Mouse (Mus musculus): ENCODE results near the gene Lgr4. TPM values are rescaled to one million over a fixed set of nuclear protein-coding genes. Genes with fewer than 3 reads are reported as not detected.

Gene Lgr4
- polyA plus RNA-seq, 2 experiments: 3.0 to 3.9 TPM

GRCm38 (mm10) chr2:110017087-110017486 is 99.6 kb downstream of the Lgr4 start:
- 35% methylated on average over 7 of the region's 7 CpGs for WGBS (ENCODE audit: insufficient replicate concordance)
- Histone ChIP-seq H3K4me3 (ENCODE audit: insufficient read depth in 1 of 2, low read depth in 2 of 2, low read length in 2 of 2) (peak overlapping the region; percentile 81 to 94), H3K9ac (replicated peaks) (peak overlapping the region; percentile 90), H3K27me3 (ENCODE audit: control insufficient read depth, insufficient read depth, low read length) (no peaks in the 10 kb centered on the region), H3K36me3 (replicated peaks; ENCODE audit: control insufficient read depth, insufficient read depth, low read depth) (peaks cover 8% of the 10 kb centered on the region), H3K4me1 (replicated peaks; ENCODE audit: control insufficient read depth in 2 of 2, insufficient read depth in 2 of 2, low read length in 1 of 2) (peaks cover 6 to 10% of the 10 kb centered on the region in 2 experiments), H3K9me3 (ENCODE audit: control insufficient read depth, low read length) (no peaks in the 10 kb centered on the region), H3K27ac (no peak overlapping the region), H3K4me2 (ENCODE audit: low read depth) (peak overlapping the region; percentile 86)
- TF ChIP-seq CTCF (IDR thresholded peaks at IDR 0.05; ENCODE audit: low read depth) (no peak), EP300 (IDR thresholded peaks at IDR 0.05; ENCODE audit: low read depth) (no peak)
- DNase-seq (ENCODE audit: low read depth in 3 of 3, low spot score in 3 of 3) (no peak), ATAC-seq (ENCODE audit: insufficient read depth) (no peak)

- 0 out of 2 replicates have a peak, but pooled peaks have one; percentile 15 for TF ChIP-seq CTCF (IDR thresholded peaks at IDR 0.05; ENCODE audit: low read depth)
- TF ChIP-seq EP300 (IDR thresholded peaks at IDR 0.05; ENCODE audit: low read depth): no peak
- DNase-seq (ENCODE audit: low read depth in 3 of 3, low spot score in 3 of 3) (peak; percentile 88 to 89 (median 89)), ATAC-seq (ENCODE audit: insufficient read depth) (peak; percentile 98)
- Histone ChIP-seq H3K27me3 (ENCODE audit: control insufficient read depth, insufficient read depth, low read length) (no peaks in the 10 kb centered on the region), H3K4me3 (ENCODE audit: insufficient read depth in 1 of 2, low read depth in 2 of 2, low read length in 2 of 2) (peak within 1 kb of the TSS; percentile 81 to 94), H3K4me2 (ENCODE audit: low read depth) (peak within 1 kb of the TSS; percentile 86), H3K9me3 (ENCODE audit: control insufficient read depth, low read length) (no peaks in the 10 kb centered on the region), H3K36me3 (replicated peaks; ENCODE audit: control insufficient read depth, insufficient read depth, low read depth) (peaks cover 12% of the 10 kb centered on the region), H3K4me1 (replicated peaks; ENCODE audit: control insufficient read depth in 2 of 2, insufficient read depth in 2 of 2, low read length in 1 of 2) (peaks cover 6 to 10% of the 10 kb centered on the region in 2 experiments), H3K9ac (replicated peaks) (peak within 1 kb of the TSS; percentile 90), H3K27ac (peak within 1 kb of the TSS; percentile 62)
- WGBS (ENCODE audit: insufficient replicate concordance): under 1% methylated on average over 55 of the region's 55 CpGs
Measured at GRCm38 (mm10) chr2:110017616-110018505, 100.4 kb downstream of the Lgr4 start, which contains the start of gene Ccdc34. Gene Ccdc34 (plus strand): TSS chr2:110017817.

- Histone ChIP-seq H3K9ac (replicated peaks) (peak overlapping the region; percentile 90; the same call in 1 of the 2 replicates), H3K27ac (no peak overlapping the region), H3K4me2 (ENCODE audit: low read depth) (peak overlapping the region; percentile 86), H3K4me3 (ENCODE audit: insufficient read depth in 1 of 2, low read depth in 2 of 2, low read length in 2 of 2) (peak overlapping the region in 1 of 2 experiments; percentile 81; a peak in 2 of 4 replicates), H3K36me3 (replicated peaks; ENCODE audit: control insufficient read depth, insufficient read depth, low read depth) (peaks cover 15% of the 10 kb centered on the region), H3K9me3 (ENCODE audit: control insufficient read depth, low read length) (no peaks in the 10 kb centered on the region), H3K27me3 (ENCODE audit: control insufficient read depth, insufficient read depth, low read length) (no peaks in the 10 kb centered on the region), H3K4me1 (replicated peaks; ENCODE audit: control insufficient read depth in 2 of 2, insufficient read depth in 2 of 2, low read length in 1 of 2) (peaks cover 6 to 10% of the 10 kb centered on the region in 2 experiments)
- TF ChIP-seq CTCF (IDR thresholded peaks at IDR 0.05; ENCODE audit: low read depth): no peak
- no peak for TF ChIP-seq EP300 (IDR thresholded peaks at IDR 0.05; ENCODE audit: low read depth)
- DNase-seq (ENCODE audit: low read depth in 3 of 3, low spot score in 3 of 3) (no peak), ATAC-seq (ENCODE audit: insufficient read depth) (no peak)
- WGBS (ENCODE audit: insufficient replicate concordance): 86% methylated on average over 4 of the region's 4 CpGs
Measured at GRCm38 (mm10) chr2:110019656-110020055, 102.2 kb downstream of the Lgr4 start.

GRCm38 (mm10) chr2:110020430-110020829 is 103.0 kb downstream of the Lgr4 start:
- Histone ChIP-seq H3K9me3 (ENCODE audit: control insufficient read depth, low read length) (no peaks in the 10 kb centered on the region), H3K27ac (no peak overlapping the region), H3K4me2 (ENCODE audit: low read depth) (peak overlapping the region; percentile 86), H3K36me3 (replicated peaks; ENCODE audit: control insufficient read depth, insufficient read depth, low read depth) (peaks cover 15% of the 10 kb centered on the region), H3K27me3 (ENCODE audit: control insufficient read depth, insufficient read depth, low read length) (no peaks in the 10 kb centered on the region), H3K9ac (replicated peaks) (no peak overlapping the region), H3K4me3 (ENCODE audit: insufficient read depth in 1 of 2, low read depth in 2 of 2, low read length in 2 of 2) (no peak overlapping the region; a peak in 1 of 4 replicates), H3K4me1 (replicated peaks; ENCODE audit: control insufficient read depth in 2 of 2, insufficient read depth in 2 of 2, low read length in 1 of 2) (peaks cover 6 to 10% of the 10 kb centered on the region in 2 experiments)
- 78% methylated on average over 1 of the region's 1 CpGs for WGBS (ENCODE audit: insufficient replicate concordance)
- ATAC-seq (ENCODE audit: insufficient read depth): no peak
- no peak for TF ChIP-seq EP300 (IDR thresholded peaks at IDR 0.05; ENCODE audit: low read depth)
- no peak for TF ChIP-seq CTCF (IDR thresholded peaks at IDR 0.05; ENCODE audit: low read depth)
- no peak for DNase-seq (ENCODE audit: low read depth in 3 of 3, low spot score in 3 of 3)

GRCm38 (mm10) chr2:110036265-110036664 is 118.8 kb downstream of the Lgr4 start:
- Histone ChIP-seq H3K4me3 (ENCODE audit: insufficient read depth in 1 of 2, low read depth in 2 of 2, low read length in 2 of 2) (no peak overlapping the region), H3K4me1 (replicated peaks; ENCODE audit: control insufficient read depth in 2 of 2, insufficient read depth in 2 of 2, low read length in 1 of 2) (0 out of 4 replicates have a peak, but pooled peaks cover 0 to 5% of the 10 kb centered on the region in 2 experiments), H3K27ac (no peak overlapping the region), H3K9me3 (ENCODE audit: control insufficient read depth, low read length) (no peaks in the 10 kb centered on the region), H3K9ac (replicated peaks) (no peak overlapping the region), H3K4me2 (ENCODE audit: low read depth) (no peak overlapping the region), H3K27me3 (ENCODE audit: control insufficient read depth, insufficient read depth, low read length) (no peaks in the 10 kb centered on the region), H3K36me3 (replicated peaks; ENCODE audit: control insufficient read depth, insufficient read depth, low read depth) (peaks cover 16% of the 10 kb centered on the region)
- no peak for TF ChIP-seq EP300 (IDR thresholded peaks at IDR 0.05; ENCODE audit: low read depth)
- TF ChIP-seq CTCF (IDR thresholded peaks at IDR 0.05; ENCODE audit: low read depth): no peak
- no peak for ATAC-seq (ENCODE audit: insufficient read depth)
- WGBS (ENCODE audit: insufficient replicate concordance): 52% methylated on average over 4 of the region's 4 CpGs
- DNase-seq (ENCODE audit: low read depth in 3 of 3, low spot score in 3 of 3): no peak
